Mouse (Mus musculus) MEL (cell line): ENCODE measurements around the gene Itga8. TPM values are rescaled to one million over a fixed set of nuclear protein-coding genes. Genes with fewer than 3 reads are reported as not detected.

Experiments
- DNase-seq: peaks from one replicate; pipeline ENCODE4 v3.0.0; 2011; ENCODE audit warnings: low read depth, low spot score
- H3K27ac ChIP-seq: 2 replicates; pipeline ENCODE4 v1.5.1; 2012; ENCODE audit warnings: low read depth, mild to moderate bottlenecking, control low read depth, low read length, moderate library complexity; ENCODE audit not compliant: control insufficient read depth
- H3K27me3 ChIP-seq, 2 experiments: fragments of 150-350 bp in 1 of 2; sonication (generic) in 1 of 2; 2 replicates each; pipeline ENCODE4 v1.6.1; 2012; ENCODE audit warnings: low read length in 2 of 2, mild to moderate bottlenecking in 2 of 2, improper control_type of control experiment in 1 of 2, moderate library complexity in 1 of 2; ENCODE audit not compliant: insufficient read depth in 2 of 2, control insufficient read depth in 1 of 2
- H3K36me3 ChIP-seq, 2 experiments: 2 replicates each; pipeline ENCODE4 v1.6.1; 2012 to 2014; ENCODE audit warnings: low read length in 2 of 2, improper control_type of control experiment in 1 of 2, inconsistent platforms in 1 of 2, mild to moderate bottlenecking in 1 of 2; ENCODE audit not compliant: insufficient read depth in 2 of 2, control insufficient read depth in 1 of 2
- H3K4me1 ChIP-seq, 2 experiments: fragments of 150-350 bp in 1 of 2; sonication (generic) in 1 of 2; 2 replicates each; pipeline ENCODE4 v1.6.1; 2012; ENCODE audit warnings: low read length in 2 of 2, improper control_type of control experiment in 1 of 2, mild to moderate bottlenecking in 1 of 2; ENCODE audit not compliant: insufficient read depth in 2 of 2, control insufficient read depth in 1 of 2
- H3K4me3 ChIP-seq, 2 experiments: fragments of 150-350 bp in 1 of 2; sonication (generic) in 1 of 2; 2 replicates each; pipeline ENCODE4 v1.5.1; 2012; ENCODE audit warnings: low read depth in 2 of 2, low read length in 2 of 2, mild to moderate bottlenecking in 2 of 2, moderate library complexity in 2 of 2, control low read depth in 1 of 2, improper control_type of control experiment in 1 of 2; ENCODE audit not compliant: control insufficient read depth in 1 of 2, insufficient read depth in 1 of 2
- H3K79me2 ChIP-seq: 2 replicates; pipeline ENCODE4 v1.6.1; 2012; ENCODE audit warnings: mild to moderate bottlenecking, low read length, moderate library complexity; ENCODE audit not compliant: control insufficient read depth, poor library complexity, insufficient read depth
- H3K9ac ChIP-seq: 2 replicates; pipeline ENCODE4 v1.6.1; 2012; ENCODE audit warnings: low read depth, mild to moderate bottlenecking, control low read depth, low read length, moderate library complexity; ENCODE audit not compliant: control insufficient read depth, poor library complexity, severe bottlenecking
- H3K9me3 ChIP-seq: fragments of 150-350 bp; sonication (generic); replicated peaks from 2 replicates; pipeline ENCODE4 v1.6.1; 2012; ENCODE audit warnings: mild to moderate bottlenecking, low read length, improper control_type of control experiment, moderate library complexity; ENCODE audit not compliant: insufficient read depth
- CHD2 ChIP-seq: IDR thresholded peaks from 2 replicates; pipeline ENCODE4 v1.6.1; 2011; ENCODE audit warnings: low read length, improper control_type of control experiment
- CTCF ChIP-seq, 3 experiments: IDR thresholded peaks in 2 of 3; conservative IDR thresholded peaks in 1 of 3; 2 replicates each; pipeline ENCODE4 v1.5.1; 2011 to 2012; ENCODE audit warnings: low read length in 3 of 3, low read depth in 2 of 3, mild to moderate bottlenecking in 2 of 3, improper control_type of control experiment in 1 of 3, inconsistent platforms in 1 of 3, mixed read lengths in 1 of 3, moderate library complexity in 1 of 3; ENCODE audit not compliant: control insufficient read depth in 1 of 3, insufficient read depth in 1 of 3, poor library complexity in 1 of 3, severe bottlenecking in 1 of 3
- E2F4 ChIP-seq: IDR thresholded peaks from 2 replicates; pipeline ENCODE4 v1.6.1; 2011; ENCODE audit warnings: low read depth, low read length, improper control_type of control experiment, borderline replicate concordance
- ELF1 ChIP-seq: IDR thresholded peaks from 2 replicates; pipeline ENCODE4 v1.6.1; 2014; ENCODE audit warnings: low read depth, mild to moderate bottlenecking, inconsistent platforms, low read length, improper control_type of control experiment, moderate library complexity
- GABPA ChIP-seq: IDR thresholded peaks from 2 replicates; pipeline ENCODE4 v1.6.1; 2012; ENCODE audit warnings: low read depth, mild to moderate bottlenecking, inconsistent platforms, low read length, improper control_type of control experiment, moderate library complexity
- GATA1 ChIP-seq: IDR thresholded peaks from 2 replicates; pipeline ENCODE4 v1.6.1; 2011; ENCODE audit warnings: low read depth, low read length, improper control_type of control experiment
- HCFC1 ChIP-seq: IDR thresholded peaks from 2 replicates; pipeline ENCODE4 v1.6.1; 2012; ENCODE audit warnings: low read depth, mild to moderate bottlenecking, inconsistent platforms, low read length, improper control_type of control experiment, moderate library complexity
- KAT2A ChIP-seq: conservative IDR thresholded peaks from 2 replicates; pipeline ENCODE4 v1.6.1; 2012; ENCODE audit warnings: low read depth, low read length, improper control_type of control experiment, inconsistent platforms
- MAFK ChIP-seq: IDR thresholded peaks from 2 replicates; pipeline ENCODE4 v1.6.1; 2011; ENCODE audit warnings: low read depth, mild to moderate bottlenecking, low read length, improper control_type of control experiment, borderline replicate concordance
- MAX ChIP-seq: IDR thresholded peaks from 2 replicates; pipeline ENCODE4 v1.6.1; 2011; ENCODE audit warnings: low read length, improper control_type of control experiment
- MAZ ChIP-seq: IDR thresholded peaks from 2 replicates; pipeline ENCODE4 v1.6.1; 2012; ENCODE audit warnings: low read depth, mild to moderate bottlenecking, inconsistent platforms, low read length, improper control_type of control experiment
- MEF2A ChIP-seq: IDR thresholded peaks from 2 replicates; pipeline ENCODE4 v1.6.1; 2014; ENCODE audit warnings: low read depth, mild to moderate bottlenecking, inconsistent platforms, low read length, improper control_type of control experiment; ENCODE audit not compliant: poor library complexity, insufficient replicate concordance, severe bottlenecking; ENCODE audit errors: extremely low read depth
- MXI1 ChIP-seq: IDR thresholded peaks from 2 replicates; pipeline ENCODE4 v1.6.1; 2011; ENCODE audit warnings: mild to moderate bottlenecking, low read depth, low read length, improper control_type of control experiment
- NELFE ChIP-seq: IDR thresholded peaks from 2 replicates; pipeline ENCODE4 v1.6.1; 2011; ENCODE audit warnings: low read depth, low read length, improper control_type of control experiment
- POLR2AphosphoS5 ChIP-seq: IDR thresholded peaks from 2 replicates; pipeline ENCODE4 v1.6.1; 2012; ENCODE audit warnings: low read depth, borderline replicate concordance, mild to moderate bottlenecking, inconsistent platforms, low read length, moderate library complexity, mixed read lengths
- RCOR1 ChIP-seq: IDR thresholded peaks from 2 replicates; pipeline ENCODE4 v1.6.1; 2012; ENCODE audit warnings: low read depth, mild to moderate bottlenecking, inconsistent platforms, low read length, improper control_type of control experiment
- SMC3 ChIP-seq: IDR thresholded peaks from 2 replicates; pipeline ENCODE4 v1.6.1; 2011; ENCODE audit warnings: low read depth, low read length, improper control_type of control experiment
- TAL1 ChIP-seq: IDR thresholded peaks from 2 replicates; pipeline ENCODE4 v1.6.1; 2012; ENCODE audit warnings: mild to moderate bottlenecking, inconsistent platforms, low read length, moderate library complexity, mixed read lengths
- TBP ChIP-seq: IDR thresholded peaks from 2 replicates; pipeline ENCODE4 v1.8.0; 2011; ENCODE audit warnings: low read depth, low read length, improper control_type of control experiment
- TCF12 ChIP-seq: IDR thresholded peaks from 2 replicates; pipeline ENCODE4 v1.6.1; 2014; ENCODE audit warnings: low read depth, mild to moderate bottlenecking, inconsistent platforms, low read length, improper control_type of control experiment, moderate library complexity
- USF1 ChIP-seq: IDR thresholded peaks from 2 replicates; pipeline ENCODE4 v1.6.1; 2014; ENCODE audit warnings: low read depth, mild to moderate bottlenecking, inconsistent platforms, low read length, improper control_type of control experiment, moderate library complexity
- ZC3H11A ChIP-seq: IDR thresholded peaks from 2 replicates; pipeline ENCODE4 v1.6.1; 2012; ENCODE audit warnings: low read depth, mild to moderate bottlenecking, inconsistent platforms, low read length, improper control_type of control experiment
- ZKSCAN1 ChIP-seq: IDR thresholded peaks from 2 replicates; pipeline ENCODE4 v1.6.1; 2012; ENCODE audit warnings: low read depth, mild to moderate bottlenecking, inconsistent platforms, low read length, improper control_type of control experiment, moderate library complexity
- ZMIZ1 ChIP-seq: IDR thresholded peaks from 2 replicates; pipeline ENCODE4 v1.6.1; 2012; ENCODE audit warnings: low read depth, mild to moderate bottlenecking, inconsistent platforms, low read length, improper control_type of control experiment, moderate library complexity
- ZNF384 ChIP-seq: IDR thresholded peaks from 2 replicates; pipeline ENCODE4 v1.6.1; 2012; ENCODE audit warnings: low read depth, mild to moderate bottlenecking, inconsistent platforms, low read length, improper control_type of control experiment
- polyA plus RNA-seq, 2 experiments: library from polyadenylated mRNA; stranded (reverse) in 1 of 2; unstranded in 1 of 2; fragments of >175 nt in 1 of 2; fragments of >200 nt in 1 of 2; gene quantifications; 2 replicates each; pipeline versions ENCODE4 v1.2.1 to v1.2.4; 2012; ENCODE audit warnings: low replicate concordance in 2 of 2, low read depth in 1 of 2; ENCODE audit not compliant: insufficient read length in 2 of 2, insufficient read depth in 1 of 2, missing spikeins in 1 of 2
- total RNA-seq: library from RNA; depleted of rRNA; stranded (reverse); fragments of 300-350 nt; gene quantifications from 2 replicates; pipeline ENCODE4 v1.2.3, GENCODE M21; 2012

Itga8 gene
- total and polyA plus RNA-seq, 3 experiments: not detected

GRCm38 (mm10) chr2:12256635-12257317 lies 44.9 kb downstream of the Itga8 start (continued):
- TF ChIP-seq MAFK (no peak), ELF1 (no peak)

GRCm38 (mm10) chr2:12255901-12256300 lies 45.8 kb downstream of the Itga8 start:
- H3K27ac ChIP-seq: no peak overlapping the region
- TF ChIP-seq TBP (no peak), ZMIZ1 (no peak), MEF2A (no peak), USF1 (no peak), MAX (no peak), CTCF (IDR thresholded peaks at IDR 0.05 in 2 of 3, conservative IDR thresholded peaks at IDR 0.05 in 1 of 3; ENCODE audit: control insufficient read depth in 1 of 3, insufficient read depth in 1 of 3, low read depth in 2 of 3, low read length in 3 of 3, poor library complexity in 1 of 3, severe bottlenecking in 1 of 3) (no peak), ZKSCAN1 (no peak), MXI1 (no peak), NELFE (no peak), TCF12 (no peak), GATA1 (no peak), KAT2A (no peak), CHD2 (no peak), MAZ (no peak), RCOR1 (no peak), SMC3 (no peak), ZC3H11A (no peak), GABPA (no peak), TAL1 (no peak)
- no peak overlapping the region for H3K4me3 ChIP-seq
- no peaks in the 10 kb centered on the region for H3K36me3 ChIP-seq
- H3K79me2 ChIP-seq: no peaks in the 10 kb centered on the region
- H3K4me1 ChIP-seq: no peaks in the 10 kb centered on the region
- H3K9ac ChIP-seq: no peak overlapping the region
- no peak for DNase-seq
- H3K27me3 ChIP-seq: no peaks in the 10 kb centered on the region
- H3K9me3 ChIP-seq: no peaks in the 10 kb centered on the region

GRCm38 (mm10) chr2:12235345-12235744 lies 66.4 kb downstream of the Itga8 start:
- Histone ChIP-seq H3K9me3 (no peaks in the 10 kb centered on the region), H3K79me2 (no peaks in the 10 kb centered on the region), H3K4me3 (no peak overlapping the region), H3K4me1 (no peaks in the 10 kb centered on the region), H3K27me3 (peaks cover 0 to 3% of the 10 kb centered on the region in 2 experiments; a peak in 3 of 4 replicates), H3K9ac (no peak overlapping the region), H3K36me3 (no peaks in the 10 kb centered on the region), H3K27ac (no peak overlapping the region)
- DNase-seq: no peak
- TF ChIP-seq MXI1 (no peak), MEF2A (no peak), POLR2AphosphoS5 (no peak), ZNF384 (no peak), MAZ (no peak), E2F4 (no peak), MAX (no peak), HCFC1 (no peak), ZMIZ1 (no peak)
